Mouse (Mus musculus) heart, embryonic 10.5 days (tissue): ENCODE results near the gene Gm20481. TPM values are rescaled to one million over a fixed set of nuclear protein-coding genes. Genes with fewer than 3 reads are reported as not detected.
A peak's percentile ranks its signal among the peaks of the same experiment; 100 is the strongest.
"Not testable (repeated sequence)": the region's sequence is repeated elsewhere in the genome, so short reads cannot be mapped to it uniquely, and the experiment has no call there.

Source experiments
- DNase-seq: peaks from one replicate; pipeline ENCODE4 v3.0.0-alpha.2; 2017; ENCODE audit warnings: low spot score
- H3K27ac ChIP-seq: fragments of 300-500 bp; sonication (generic); 2 replicates; pipeline ENCODE4 v1.5.1; 2016; ENCODE audit warnings: mild to moderate bottlenecking
- H3K27me3 ChIP-seq: fragments of 300-500 bp; sonication (generic); 2 replicates; pipeline ENCODE4 v1.6.1; 2016; ENCODE audit warnings: mild to moderate bottlenecking; ENCODE audit not compliant: poor library complexity, insufficient read depth, severe bottlenecking
- H3K36me3 ChIP-seq: fragments of 300-500 bp; sonication (generic); 2 replicates; pipeline ENCODE4 v1.6.1; 2016; ENCODE audit warnings: mild to moderate bottlenecking, moderate library complexity
- H3K4me1 ChIP-seq: fragments of 300-500 bp; sonication (generic); 2 replicates; pipeline ENCODE4 v1.6.1; 2016; ENCODE audit warnings: mild to moderate bottlenecking
- H3K4me3 ChIP-seq: fragments of 300-500 bp; sonication (generic); 2 replicates; pipeline ENCODE4 v1.5.1; 2016; ENCODE audit warnings: mild to moderate bottlenecking, moderate library complexity
- H3K9me3 ChIP-seq: fragments of 300-500 bp; sonication (generic); 2 replicates; pipeline ENCODE4 v1.6.1; 2016; ENCODE audit warnings: mild to moderate bottlenecking, moderate library complexity
- WGBS: fragments of 180-500 bp; shearing (Covaris S2); methylation state at CpG from one replicate; pipeline ENCODE4 v1.1.7; 2016; 5-methylcytosine and 5-hydroxymethylcytosine counted together
- polyA plus RNA-seq: library from polyadenylated mRNA; unstranded; fragments of >200 nt; fragmentation: Nextera tagmentation; extraction: Ambion mirVana; gene quantifications from 2 replicates; pipeline ENCODE4 v1.2.1, GENCODE M21; 2016

Gene Gm20481
- polyA plus RNA-seq, 1 experiment from 2014 or later = not detected

GRCm38 (mm10) chr17:34954831-34955230 lies 14.9 kb upstream of the Gm20481 start:
- Histone ChIP-seq H3K4me1 (peaks cover 13% of the 10 kb centered on the region), H3K27ac (no peak overlapping the region), H3K4me3 (no peak overlapping the region), H3K36me3 (peaks cover 18% of the 10 kb centered on the region), H3K27me3 (peaks cover 22% of the 10 kb centered on the region; the same call in 1 of the 2 replicates), H3K9me3 (no peaks in the 10 kb centered on the region)
- 77% methylated on average over 4 of the region's 4 CpGs for WGBS
- DNase-seq = no peak

- no peaks in the 10 kb centered on the region for H3K9me3 ChIP-seq
- H3K27ac ChIP-seq = no peak overlapping the region
- no peak overlapping the region for H3K4me3 ChIP-seq
- H3K27me3 ChIP-seq = peaks cover 22% of the 10 kb centered on the region; the same call in 1 of the 2 replicates
- no peak for DNase-seq
- WGBS = 72% methylated on average over 3 of the region's 3 CpGs
- H3K36me3 ChIP-seq = peaks cover 8% of the 10 kb centered on the region
- peaks cover 12% of the 10 kb centered on the region for H3K4me1 ChIP-seq
These were observed 13.8 kb upstream of the Gm20481 start for GRCm38 (mm10) chr17:34955884-34956283.

GRCm38 (mm10) chr17:34956340-34956739 lies 13.4 kb upstream of the Gm20481 start:
- H3K9me3 ChIP-seq = no peaks in the 10 kb centered on the region
- peaks cover 7% of the 10 kb centered on the region for H3K4me1 ChIP-seq
- H3K36me3 ChIP-seq = peaks cover 4% of the 10 kb centered on the region; the same call in 1 of the 2 replicates
- DNase-seq = no peak
- WGBS = 19% methylated on average over 1 of the region's 1 CpGs
- no peak overlapping the region for H3K27ac ChIP-seq
- H3K4me3 ChIP-seq = no peak overlapping the region
- H3K27me3 ChIP-seq = peaks cover 22% of the 10 kb centered on the region; the same call in 1 of the 2 replicates

GRCm38 (mm10) chr17:34957291-34957690 lies 12.4 kb upstream of the Gm20481 start:
- H3K4me1 ChIP-seq, H3K36me3 ChIP-seq, H3K4me3 ChIP-seq, DNase-seq, H3K9me3 ChIP-seq, H3K27ac ChIP-seq: not testable (repeated sequence)
- 17% methylated on average over 35 of the region's 40 CpGs for WGBS
- peaks cover 31% of the 10 kb centered on the region; the same call in 1 of the 2 replicates for H3K27me3 ChIP-seq

- H3K27me3 ChIP-seq = peaks cover 36% of the 10 kb centered on the region; the same call in 1 of the 2 replicates
- H3K9me3 ChIP-seq, H3K4me3 ChIP-seq, DNase-seq, H3K27ac ChIP-seq, H3K36me3 ChIP-seq, H3K4me1 ChIP-seq: not testable (repeated sequence)
- WGBS = 28% methylated on average over 21 of the region's 40 CpGs
These were observed 11.7 kb upstream of the Gm20481 start for GRCm38 (mm10) chr17:34957966-34958365.

GRCm38 (mm10) chr17:34958734-34959129 lies 11.0 kb upstream of the Gm20481 start:
- H3K36me3 ChIP-seq, DNase-seq, H3K9me3 ChIP-seq, H3K27ac ChIP-seq, H3K4me1 ChIP-seq: not testable (repeated sequence)
- 4% methylated on average over 26 of the region's 47 CpGs for WGBS
- peaks cover 41% of the 10 kb centered on the region; the same call in 1 of the 2 replicates for H3K27me3 ChIP-seq
- H3K4me3 ChIP-seq = peak overlapping the region; percentile 58

- Histone ChIP-seq H3K27me3 (peaks cover 43% of the 10 kb centered on the region; the same call in 1 of the 2 replicates), H3K4me3 (peak within 1 kb of the TSS; percentile 58), H3K27ac (peak within 1 kb of the TSS; percentile 88)
- H3K9me3 ChIP-seq, H3K36me3 ChIP-seq, H3K4me1 ChIP-seq: not testable (repeated sequence)
- DNase-seq = peak; percentile 92
- under 1% methylated on average over 31 of the region's 32 CpGs for WGBS
These were observed 10.5 kb upstream of the Gm20481 start, which contains the start of gene Hspa1b for GRCm38 (mm10) chr17:34959130-34959778. Gene Hspa1b, minus strand, starts transcription at chr17:34959238.

GRCm38 (mm10) chr17:34959881-34960515 lies 9.7 kb upstream of the Gm20481 start:
- 10% methylated on average over 12 of the region's 12 CpGs for WGBS
- H3K4me3 ChIP-seq = peak overlapping the region; percentile 58
- no peaks in the 10 kb centered on the region for H3K36me3 ChIP-seq
- H3K27ac ChIP-seq = peak overlapping the region; percentile 88
- DNase-seq = no peak
- H3K4me1 ChIP-seq = peaks cover 7% of the 10 kb centered on the region
- no peaks in the 10 kb centered on the region for H3K9me3 ChIP-seq
- peaks cover 40% of the 10 kb centered on the region; the same call in 1 of the 2 replicates for H3K27me3 ChIP-seq

GRCm38 (mm10) chr17:34960702-34961493 lies 8.8 kb upstream of the Gm20481 start:
- no peak for DNase-seq
- Histone ChIP-seq H3K9me3 (no peaks in the 10 kb centered on the region), H3K27me3 (peaks cover 33% of the 10 kb centered on the region; the same call in 1 of the 2 replicates), H3K4me1 (peaks cover 7% of the 10 kb centered on the region), H3K36me3 (no peaks in the 10 kb centered on the region), H3K27ac (no peak overlapping the region), H3K4me3 (no peak overlapping the region)

GRCm38 (mm10) chr17:34962125-34962524 lies 7.6 kb upstream of the Gm20481 start:
- H3K4me3 ChIP-seq = no peak overlapping the region
- H3K4me1 ChIP-seq = peaks cover 7% of the 10 kb centered on the region
- no peaks in the 10 kb centered on the region for H3K36me3 ChIP-seq
- H3K9me3 ChIP-seq = no peaks in the 10 kb centered on the region
- peaks cover 37% of the 10 kb centered on the region; the same call in 1 of the 2 replicates for H3K27me3 ChIP-seq
- no peak for DNase-seq
- no peak overlapping the region for H3K27ac ChIP-seq
- 22% methylated on average over 3 of the region's 3 CpGs for WGBS

- Histone ChIP-seq H3K4me1 (peaks cover 12% of the 10 kb centered on the region), H3K27ac (no peak overlapping the region), H3K9me3 (no peaks in the 10 kb centered on the region), H3K27me3 (peaks cover 44% of the 10 kb centered on the region), H3K4me3 (no peak overlapping the region), H3K36me3 (no peaks in the 10 kb centered on the region)
- WGBS = 68% methylated on average over 1 of the region's 1 CpGs
- no peak for DNase-seq
These were observed 6.9 kb upstream of the Gm20481 start for GRCm38 (mm10) chr17:34962841-34963240.

- WGBS = 11% methylated on average over 1 of the region's 1 CpGs
- Histone ChIP-seq H3K27ac (0 out of 2 replicates have a peak overlapping the region, but pooled peaks have one; percentile 3), H3K36me3 (no peaks in the 10 kb centered on the region), H3K4me1 (peaks cover 12% of the 10 kb centered on the region), H3K4me3 (no peak overlapping the region), H3K9me3 (no peaks in the 10 kb centered on the region), H3K27me3 (peaks cover 62% of the 10 kb centered on the region)
- DNase-seq = no peak
These were observed 5.1 kb upstream of the Gm20481 start for GRCm38 (mm10) chr17:34964640-34965049.

- peaks cover 6% of the 10 kb centered on the region; the same call in 1 of the 2 replicates for H3K4me1 ChIP-seq
- no peak for DNase-seq
- H3K27me3 ChIP-seq = peaks cover 66% of the 10 kb centered on the region
- no peak overlapping the region for H3K4me3 ChIP-seq
- H3K27ac ChIP-seq = no peak overlapping the region
- no peaks in the 10 kb centered on the region for H3K36me3 ChIP-seq
- no peaks in the 10 kb centered on the region for H3K9me3 ChIP-seq
- 56% methylated on average over 5 of the region's 5 CpGs for WGBS
These were observed 4.1 kb upstream of the Gm20481 start for GRCm38 (mm10) chr17:34965627-34966026.
